Mouse (Mus musculus): Measurements from ENCODE around the gene Gm37240.

- no peak for TF ChIP-seq CTCF (IDR thresholded peaks at IDR 0.05; ENCODE audit: low read depth)
- no peak for TF ChIP-seq EP300 (optimal IDR thresholded peaks at IDR 0.05)
Measured at GRCm38 (mm10) chr3:84488716-84489115, 1398.6 kb downstream of the Gm37240 start.
